Mouse (Mus musculus) ovary, postnatal 14 days (tissue): ENCODE measurements around the gene Zfp961.
"Not testable (repeated sequence)": the region's sequence is repeated elsewhere in the genome, so short reads cannot be mapped to it uniquely, and the experiment has no call there.

Experiments
- DNase-seq: peaks from one replicate; pipeline ENCODE4 v3.0.0; 2022; ENCODE audit warnings: low spot score

Zfp961 gene

GRCm38 (mm10) chr8:71950482-71951221 lies at the start of gene Zfp961:
TSS of gene Zfp961 (plus strand) at chr8:71951038.
- peak; percentile 95 for DNase-seq

- DNase-seq, result not testable (repeated sequence)
Observed at GRCm38 (mm10) chr8:71903084-71903483, 47.8 kb upstream of the Zfp961 start.

- no peak for DNase-seq
Observed at GRCm38 (mm10) chr8:71906809-71907208, 44.0 kb upstream of the Zfp961 start.

- DNase-seq, result no peak
Observed at GRCm38 (mm10) chr8:71907798-71908257, 43.0 kb upstream of the Zfp961 start.

GRCm38 (mm10) chr8:71908309-71909261 lies 42.3 kb upstream of the Zfp961 start, which contains the start of the genes Zfp882 and Zfp617:
TSS of gene Zfp882 (plus strand) at chr8:71908608.
TSS of gene Zfp617 (plus strand) at chr8:71908635.
- peak; percentile 82 for DNase-seq

GRCm38 (mm10) chr8:71912286-71912685 lies 38.6 kb upstream of the Zfp961 start:
- no peak for DNase-seq

GRCm38 (mm10) chr8:71922567-71923401 lies 28.1 kb upstream of the Zfp961 start:
- DNase-seq, result peak; percentile 83

- DNase-seq, result no peak
Observed at GRCm38 (mm10) chr8:71925791-71926190, 25.0 kb upstream of the Zfp961 start.

GRCm38 (mm10) chr8:71926551-71926950 lies 24.3 kb upstream of the Zfp961 start:
- DNase-seq, result no peak

GRCm38 (mm10) chr8:71927779-71928178 lies 23.1 kb upstream of the Zfp961 start:
- DNase-seq, result no peak

- DNase-seq, result not testable (repeated sequence)
Observed at GRCm38 (mm10) chr8:71938037-71938436, 12.8 kb upstream of the Zfp961 start.

- no peak for DNase-seq
Observed at GRCm38 (mm10) chr8:71940293-71941208, 10.3 kb upstream of the Zfp961 start.

GRCm38 (mm10) chr8:71941776-71942175 lies 9.1 kb upstream of the Zfp961 start:
- DNase-seq, result no peak

- no peak for DNase-seq
Observed at GRCm38 (mm10) chr8:71948624-71949023, 2.2 kb upstream of the Zfp961 start.

- DNase-seq, result no peak
Observed at GRCm38 (mm10) chr8:71951436-71952161, 761 bp downstream of the Zfp961 start.

- no peak for DNase-seq
Observed at GRCm38 (mm10) chr8:71952489-71952888, 1.7 kb downstream of the Zfp961 start.

GRCm38 (mm10) chr8:71952961-71953700 lies 2.3 kb downstream of the Zfp961 start:
- not testable (repeated sequence) for DNase-seq

GRCm38 (mm10) chr8:71954666-71955065 lies 3.8 kb downstream of the Zfp961 start:
- DNase-seq, result no peak

- no peak for DNase-seq
Observed at GRCm38 (mm10) chr8:71960483-71960882, 9.6 kb downstream of the Zfp961 start.
